Comparison of ENCODE assay signal across 8 mouse cellular contexts in the genomic region with DNA sequence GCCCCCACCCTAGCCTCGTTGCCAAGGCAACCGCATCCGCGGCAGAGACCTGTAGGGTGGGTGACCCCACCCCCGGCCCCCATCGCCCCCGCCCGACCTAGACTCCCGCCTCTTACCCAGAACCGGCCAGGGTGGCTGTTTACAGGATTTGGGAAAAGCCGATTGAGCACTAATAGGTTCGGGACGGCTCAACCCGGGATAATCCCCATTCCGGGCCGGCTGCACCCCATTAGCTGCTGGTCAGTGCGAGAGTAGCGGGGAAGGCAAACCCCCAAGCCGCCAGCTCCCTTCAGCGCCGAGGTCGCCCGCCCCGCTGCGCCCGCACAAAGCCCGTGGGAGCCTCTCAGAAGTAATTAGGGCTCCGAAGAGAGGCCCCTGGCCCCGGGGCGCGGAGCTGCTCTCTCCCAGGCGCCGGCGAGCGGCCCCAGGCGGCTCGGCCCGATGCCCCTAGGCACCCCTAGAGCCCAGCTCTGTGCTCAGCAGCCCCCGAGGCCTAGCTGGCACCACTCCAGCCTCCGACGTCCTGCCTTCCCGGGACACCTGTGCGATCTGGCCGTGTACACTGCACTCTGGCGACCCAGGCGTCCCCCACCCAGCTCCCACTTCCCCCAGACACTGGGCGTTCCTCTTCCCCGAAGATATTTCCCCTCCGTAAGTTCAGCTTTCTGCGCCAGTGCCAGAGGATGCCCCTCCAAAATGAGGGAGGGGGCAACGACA. TPM values are rescaled to one million over a fixed set of nuclear protein-coding genes. Genes with fewer than 3 reads are reported as not detected.
DNase-seq lines count a peak whose midpoint lies in the region; ATAC-seq lines count a peak whose summit lies in the region.

No protein-coding gene starts in this region.

- H3K4me3 ChIP-seq in embryonic facial prominence, embryonic 10.5 days, result peak overlapping the region; percentile 89
- peak overlapping the region; percentile 65 for H3K4me3 ChIP-seq in heart, embryonic 12.5 days

- peaks cover 41% of the 10 kb centered on the region for H3K36me3 ChIP-seq in embryonic facial prominence, embryonic 10.5 days (replicated peaks)
- peaks cover 36% of the 10 kb centered on the region for H3K36me3 ChIP-seq in heart, embryonic 12.5 days

- no peak for ATAC-seq in CD4-positive, CD25-positive, alpha-beta regulatory T cell, adult 4 months
- ATAC-seq in heart, embryonic 12.5 days (ENCODE audit: insufficient number of reproducible peaks, low FRiP score), result no peak; the same call in 1 of the 2 replicates

- peak; percentile 58 for DNase-seq in CD4-positive, CD25-positive, alpha-beta regulatory T cell, adult 2 months (ENCODE audit: low read depth, low spot score)
- peak; percentile 34 for DNase-seq in MEL-GATA-1-ER (ENCODE audit: extremely low read depth, low read depth)
- peak; percentile 87 for DNase-seq in embryonic facial prominence, embryonic 10.5 days (ENCODE audit: low spot score)
- peak; percentile 61 to 80 for DNase-seq in kidney, postnatal 25 days
- peak; percentile 31 for DNase-seq in lung, postnatal 25 days (ENCODE audit: low spot score)
- DNase-seq in spleen, adult 12 weeks (ENCODE audit: low spot score), result peak; percentile 56

- peak overlapping the region; percentile 83 for H3K4me2 ChIP-seq in heart, embryonic 12.5 days

- H3K4me1 ChIP-seq in embryonic facial prominence, embryonic 10.5 days, result peaks cover 50% of the 10 kb centered on the region
- peaks cover 31% of the 10 kb centered on the region for H3K4me1 ChIP-seq in heart, embryonic 12.5 days (replicated peaks)

- H3K27me3 ChIP-seq in embryonic facial prominence, embryonic 10.5 days (replicated peaks; ENCODE audit: low read depth, poor library complexity, severe bottlenecking), result no peaks in the 10 kb centered on the region
- H3K27me3 ChIP-seq in heart, embryonic 12.5 days (replicated peaks), result no peaks in the 10 kb centered on the region

- WGBS in embryonic facial prominence, embryonic 10.5 days, result under 1% methylated on average over 51 of the region's 51 CpGs
- WGBS in heart, embryonic 12.5 days, result under 1% methylated on average over 50 of the region's 51 CpGs

- peak overlapping the region; percentile 89 for H3K9ac ChIP-seq in heart, embryonic 12.5 days

- H3K9me3 ChIP-seq in embryonic facial prominence, embryonic 10.5 days, result no peaks in the 10 kb centered on the region
- H3K9me3 ChIP-seq in heart, embryonic 12.5 days (replicated peaks), result no peaks in the 10 kb centered on the region

- peak overlapping the region; percentile 98 for H3K27ac ChIP-seq in embryonic facial prominence, embryonic 10.5 days (replicated peaks)
- peak overlapping the region; percentile 82 for H3K27ac ChIP-seq in heart, embryonic 12.5 days (ENCODE audit: poor library complexity, severe bottlenecking)

RNA-seq across cellular contexts. Expression of gene Epo, which starts 1.5 kb away (rescaled TPM):
- not detected for polyA plus RNA-seq in CD4-positive, CD25-positive, alpha-beta regulatory T cell, adult 4 months (2017; shearing (Covaris generic))
- 2.1 and 2.3 TPM in 2 replicates for polyA plus RNA-seq in embryonic facial prominence, embryonic 10.5 days (2016; fragmentation: Nextera tagmentation; extraction: Ambion mirVana)
- polyA plus RNA-seq in heart, embryonic 12.5 days (2016; fragmentation: Nextera tagmentation; extraction: Ambion mirVana), result not detected in 2 replicates

RNA-seq across cellular contexts. Expression of gene Gnb2, which starts 1.7 kb away (rescaled TPM):
- polyA plus RNA-seq in CD4-positive, CD25-positive, alpha-beta regulatory T cell, adult 4 months (2017; shearing (Covaris generic)), result 10 to 100 TPM; 36.8 to 66.7 TPM
- polyA plus RNA-seq in embryonic facial prominence, embryonic 10.5 days (2016; fragmentation: Nextera tagmentation; extraction: Ambion mirVana), result 276 and 281 TPM in 2 replicates
- 277 and 287 TPM in 2 replicates for polyA plus RNA-seq in heart, embryonic 12.5 days (2016; fragmentation: Nextera tagmentation; extraction: Ambion mirVana)

RNA-seq across cellular contexts. Expression of gene Gigyf1, which starts 13.2 kb away (rescaled TPM):
- polyA plus RNA-seq in CD4-positive, CD25-positive, alpha-beta regulatory T cell, adult 4 months (2017; shearing (Covaris generic)), result 10 to 100 TPM; 35.6 to 36.1 TPM
- polyA plus RNA-seq in embryonic facial prominence, embryonic 10.5 days (2016; fragmentation: Nextera tagmentation; extraction: Ambion mirVana), result 15.2 and 15.3 TPM in 2 replicates
- 9.9 and 10.1 TPM in 2 replicates for polyA plus RNA-seq in heart, embryonic 12.5 days (2016; fragmentation: Nextera tagmentation; extraction: Ambion mirVana)

RNA-seq across cellular contexts. Expression of gene Actl6b, which starts 21.7 kb away (rescaled TPM):
- polyA plus RNA-seq in CD4-positive, CD25-positive, alpha-beta regulatory T cell, adult 4 months (2017; shearing (Covaris generic)), result not detected
- polyA plus RNA-seq in embryonic facial prominence, embryonic 10.5 days (2016; fragmentation: Nextera tagmentation; extraction: Ambion mirVana), result 4.5 and 5.4 TPM in 2 replicates
- 0.40 TPM in 1 of 2 replicates, not detected in the other for polyA plus RNA-seq in heart, embryonic 12.5 days (2016; fragmentation: Nextera tagmentation; extraction: Ambion mirVana)

RNA-seq across cellular contexts. Expression of gene Pop7, which starts 29.3 kb away (rescaled TPM):
- polyA plus RNA-seq in CD4-positive, CD25-positive, alpha-beta regulatory T cell, adult 4 months (2017; shearing (Covaris generic)), result 10 to 100 TPM; 44.2 to 57.4 TPM
- 55.3 and 59.9 TPM in 2 replicates for polyA plus RNA-seq in embryonic facial prominence, embryonic 10.5 days (2016; fragmentation: Nextera tagmentation; extraction: Ambion mirVana)
- polyA plus RNA-seq in heart, embryonic 12.5 days (2016; fragmentation: Nextera tagmentation; extraction: Ambion mirVana), result 44.0 and 44.1 TPM in 2 replicates

Comparison
In these comparisons a context has a peak if more than half of its experiments do, and no peak if none do; other contexts are left out.
1. DNase-seq: peak in every context shown above with its lines; median percentile 87 in embryonic facial prominence, embryonic 10.5 days; 70 in kidney, postnatal 25 days; 58 in CD4-positive, CD25-positive, alpha-beta regulatory T cell, adult 2 months; 56 in spleen, adult 12 weeks; 34 in MEL-GATA-1-ER; 31 in lung, postnatal 25 days.